ENCODE assay signal across 8 mouse cellular contexts in genomic region chr15:27629800-27630600, GRCm38 (mm10). TPM values are rescaled to one million over a fixed set of nuclear protein-coding genes. Genes with fewer than 3 reads are reported as not detected.
DNase-seq lines count a peak whose midpoint lies in the region; ATAC-seq and TF ChIP-seq lines count a peak whose summit lies in the region.

No protein-coding gene starts in this region.

- H3K36me3 ChIP-seq in limb, embryonic 14.5 days (ENCODE audit: control insufficient read depth, insufficient read depth, low read length) = peaks cover 13% of the 10 kb centered on the region; the same call in 1 of the 2 replicates
- no peaks in the 10 kb centered on the region for H3K36me3 ChIP-seq in myocyte (ENCODE audit: control insufficient read depth, insufficient read depth)

- peak overlapping the region; percentile 81 for H3K9ac ChIP-seq in limb, embryonic 14.5 days (ENCODE audit: low read depth, low read length, severe bottlenecking)

- H3K27ac ChIP-seq in limb, embryonic 14.5 days (replicated peaks; ENCODE audit: low read depth, low read length) = peak overlapping the region; percentile 52

- intact Hi-C loops in heart, postnatal 14 days (cut with DNase I) = no loop called here

- H3ac ChIP-seq in myocyte (ENCODE audit: control insufficient read depth, insufficient read length) = peak overlapping the region; percentile 45

- no peak for TF ChIP-seq POLR2A in limb, embryonic 14.5 days (IDR thresholded peaks at IDR 0.05; ENCODE audit: borderline replicate concordance, extremely low read depth, insufficient read depth, insufficient read length)
- TF ChIP-seq POLR2A in myocyte (IDR thresholded peaks at IDR 0.05; ENCODE audit: insufficient read length, low read depth) = no peak

- peaks cover 14% of the 10 kb centered on the region for H3K4me1 ChIP-seq in limb, embryonic 14.5 days (ENCODE audit: control insufficient read depth, insufficient read depth, low read length)

- peak overlapping the region; percentile 86 for H3K4me2 ChIP-seq in limb, embryonic 14.5 days (replicated peaks; ENCODE audit: low read depth, low read length, severe bottlenecking)
- peak overlapping the region; percentile 97 for H3K4me2 ChIP-seq in myocyte (ENCODE audit: low read depth)

- H3K27me3 ChIP-seq in limb, embryonic 14.5 days (ENCODE audit: control insufficient read depth, insufficient read depth, low read length) = no peaks in the 10 kb centered on the region
- no peaks in the 10 kb centered on the region for H3K27me3 ChIP-seq in myocyte (ENCODE audit: control insufficient read depth, insufficient read depth, insufficient read length)

- peak; percentile 66 for ATAC-seq in limb, embryonic 14.5 days (ENCODE audit: low FRiP score, low read depth)

- peak; percentile 46 for DNase-seq in adrenal gland, postnatal 14 days
- DNase-seq in adrenal gland, postnatal 10 days = no peak
- peak; percentile 24 for DNase-seq in 3T3-L1 (ENCODE audit: low read depth, low spot score)
- peak; percentile 26 for DNase-seq in embryo, embryonic 11 days
- peak; percentile 20 to 37 for DNase-seq in heart, postnatal 14 days
- peak; percentile 6 for DNase-seq in limb, embryonic 14.5 days (ENCODE audit: low spot score)
- no peak for DNase-seq in adrenal gland, adult 18-20 months (ENCODE audit: low spot score in 2 of 2)

- WGBS in limb, embryonic 14.5 days = 3% methylated on average over 37 of the region's 53 CpGs

- H3K79me2 ChIP-seq in myocyte (ENCODE audit: control insufficient read depth, insufficient read depth) = peaks cover 53% of the 10 kb centered on the region

- H3K9me3 ChIP-seq in limb, embryonic 14.5 days (ENCODE audit: control insufficient read depth, low read length) = no peaks in the 10 kb centered on the region

- H3K4me3 ChIP-seq in limb, embryonic 14.5 days (replicated peaks; ENCODE audit: low read length) = peak overlapping the region; percentile 78
- peak overlapping the region; percentile 50 for H3K4me3 ChIP-seq in myocyte

TF ChIP-seq in myocyte, 11 proteins besides CTCF, POLR2A, EP300 and RAD21:
- TF ChIP-seq MYOG (IDR thresholded peaks at IDR 0.05; ENCODE audit: control insufficient read depth in 1 of 3, insufficient read depth in 1 of 3, insufficient read length in 2 of 3, low read depth in 2 of 3) = no peak
- TF ChIP-seq REST (IDR thresholded peaks at IDR 0.05; ENCODE audit: insufficient read depth, insufficient read length) = no peak
- TF ChIP-seq POLR2AphosphoS2 (IDR thresholded peaks at IDR 0.05; ENCODE audit: insufficient read length, low read depth) = no peak
- TF ChIP-seq TCF12 (IDR thresholded peaks at IDR 0.05; ENCODE audit: insufficient read depth, poor library complexity, severe bottlenecking) = no peak
- no peak for TF ChIP-seq SRF (IDR thresholded peaks at IDR 0.05; ENCODE audit: control insufficient read depth, insufficient read length, low read depth)
- no peak for TF ChIP-seq USF1 (IDR thresholded peaks at IDR 0.05; ENCODE audit: low read depth)
- no peak for TF ChIP-seq CEBPB (IDR thresholded peaks at IDR 0.05; ENCODE audit: insufficient read depth, poor library complexity, severe bottlenecking)
- TF ChIP-seq MYOD1 (IDR thresholded peaks at IDR 0.05; ENCODE audit: control insufficient read depth in 1 of 3, insufficient read length in 2 of 3, low read depth in 2 of 3) = no peak
- no peak for TF ChIP-seq TCF3 (IDR thresholded peaks at IDR 0.05; ENCODE audit: insufficient read length, low read depth)
- TF ChIP-seq MAX (IDR thresholded peaks at IDR 0.05; ENCODE audit: low read depth) = no peak
- TF ChIP-seq E2F4 (IDR thresholded peaks at IDR 0.05; ENCODE audit: insufficient read depth) = no peak

RNA-seq across cellular contexts. Expression of gene Otulin, which starts 0.5 kb away (rescaled TPM):
- 37.1 and 43.6 TPM in 2 replicates for total RNA-seq in adrenal gland, postnatal 14 days (2021)
- total RNA-seq in adrenal gland, postnatal 10 days (2021) = 10 to 100 TPM; 32.8 to 35.7 TPM
- total RNA-seq in heart, postnatal 14 days (2021) = 10 to 100 TPM; 25.9 to 26.4 TPM
- polyA plus RNA-seq in limb, embryonic 14.5 days (2012; rRNA removed) = 21.4 and 25.7 TPM in 2 replicates
- 42.7 and 43.0 TPM in 2 replicates for polyA plus RNA-seq in limb, embryonic 14.5 days (2014; fragmentation: Nextera tagmentation; extraction: Ambion mirVana)
- polyA plus RNA-seq in myocyte (2012; fragmentation: generic; extraction: Trizol) = 36.9 TPM
- total RNA-seq in adrenal gland, adult 18-20 months (2021) = 10 to 100 TPM; 29.7 to 36.2 TPM

RNA-seq across cellular contexts. Expression of gene Otulinl, which starts 51.4 kb away (rescaled TPM):
- total RNA-seq in adrenal gland, postnatal 14 days (2021) = 5.5 and 14.0 TPM in 2 replicates
- total RNA-seq in adrenal gland, postnatal 10 days (2021) = 1 to 10 TPM; 7.6 to 8.4 TPM
- total RNA-seq in heart, postnatal 14 days (2021) = 1 to 10 TPM; 2.0 to 2.7 TPM
- polyA plus RNA-seq in limb, embryonic 14.5 days (2012; rRNA removed) = 9.0 and 9.6 TPM in 2 replicates
- polyA plus RNA-seq in limb, embryonic 14.5 days (2014; fragmentation: Nextera tagmentation; extraction: Ambion mirVana) = 20.6 and 24.4 TPM in 2 replicates
- 0.06 TPM for polyA plus RNA-seq in myocyte (2012; fragmentation: generic; extraction: Trizol)
- total RNA-seq in adrenal gland, adult 18-20 months (2021) = 1 to 10 TPM; 5.6 to 7.7 TPM

Comparison
In these comparisons a context has a peak if more than half of its experiments do, and no peak if none do; other contexts are left out.
1. DNase-seq: peak in adrenal gland, postnatal 14 days (single experiment), 3T3-L1 (single experiment), embryo, embryonic 11 days (single experiment), heart, postnatal 14 days (2 of 2) and limb, embryonic 14.5 days (single experiment); none in adrenal gland, postnatal 10 days (single experiment) and adrenal gland, adult 18-20 months (0 of 2).